Mouse (Mus musculus): Measurements from ENCODE around the gene Hoxc4.

Gene Hoxc4

GRCm38 (mm10) chr15:103014166-103015008 lies 4.3 kb upstream of the Hoxc4 start:
- DNase-seq: no peak

- DNase-seq: no peak
Measured at GRCm38 (mm10) chr15:103015009-103015399, 3.7 kb upstream of the Hoxc4 start.

- no peak for DNase-seq
Measured at GRCm38 (mm10) chr15:103015406-103016166, 3.1 kb upstream of the Hoxc4 start.

DNA sequence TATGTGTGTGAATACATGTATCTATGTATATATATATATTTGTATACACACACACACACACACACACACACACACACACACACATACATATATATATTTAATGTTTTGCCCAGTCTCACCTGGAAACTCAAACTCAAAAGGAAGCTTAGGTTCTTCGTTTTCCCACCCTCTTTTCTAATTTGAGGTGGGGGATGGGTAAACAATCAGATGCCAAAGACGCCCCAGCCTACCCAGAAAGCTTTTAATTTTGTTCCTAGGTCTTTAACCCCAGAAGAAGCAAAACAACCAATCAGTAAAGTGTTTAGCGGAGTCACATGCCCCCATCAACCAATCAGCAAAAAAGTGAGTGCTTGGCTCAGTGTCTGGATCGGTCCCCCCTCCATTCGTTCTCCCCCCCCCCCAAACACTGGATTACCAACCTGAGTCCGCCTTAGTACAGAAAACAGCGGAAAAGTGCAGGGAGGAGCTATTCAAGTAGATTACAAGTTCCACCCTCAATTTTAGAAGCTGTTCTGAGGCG lies 2.2 kb downstream of the Hoxc4 start:
- no peak for DNase-seq

GRCm38 (mm10) chr15:103021544-103021943 lies 2.8 kb downstream of the Hoxc4 start:
- no peak for DNase-seq

DNA sequence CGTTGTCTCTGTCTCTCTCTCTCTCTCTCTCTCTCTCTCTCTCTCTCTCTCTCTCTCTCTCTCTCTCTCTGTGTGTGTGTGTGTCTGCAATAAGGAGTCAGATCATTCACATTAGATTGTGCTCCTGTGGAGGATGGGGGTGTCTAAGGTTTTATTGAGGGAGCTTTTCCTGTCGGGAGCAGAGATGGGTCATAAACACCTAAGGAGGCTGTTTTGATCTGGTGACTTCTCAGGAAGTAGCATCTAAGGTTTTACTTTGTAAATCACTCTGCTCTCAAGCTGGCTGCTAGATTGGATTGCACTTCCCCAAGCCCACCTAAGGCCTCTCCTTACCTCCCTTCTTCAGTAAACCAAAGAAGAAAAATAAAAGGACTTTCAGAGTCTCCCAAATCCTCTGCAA lies 5.4 kb downstream of the Hoxc4 start:
- no peak for DNase-seq

DNA sequence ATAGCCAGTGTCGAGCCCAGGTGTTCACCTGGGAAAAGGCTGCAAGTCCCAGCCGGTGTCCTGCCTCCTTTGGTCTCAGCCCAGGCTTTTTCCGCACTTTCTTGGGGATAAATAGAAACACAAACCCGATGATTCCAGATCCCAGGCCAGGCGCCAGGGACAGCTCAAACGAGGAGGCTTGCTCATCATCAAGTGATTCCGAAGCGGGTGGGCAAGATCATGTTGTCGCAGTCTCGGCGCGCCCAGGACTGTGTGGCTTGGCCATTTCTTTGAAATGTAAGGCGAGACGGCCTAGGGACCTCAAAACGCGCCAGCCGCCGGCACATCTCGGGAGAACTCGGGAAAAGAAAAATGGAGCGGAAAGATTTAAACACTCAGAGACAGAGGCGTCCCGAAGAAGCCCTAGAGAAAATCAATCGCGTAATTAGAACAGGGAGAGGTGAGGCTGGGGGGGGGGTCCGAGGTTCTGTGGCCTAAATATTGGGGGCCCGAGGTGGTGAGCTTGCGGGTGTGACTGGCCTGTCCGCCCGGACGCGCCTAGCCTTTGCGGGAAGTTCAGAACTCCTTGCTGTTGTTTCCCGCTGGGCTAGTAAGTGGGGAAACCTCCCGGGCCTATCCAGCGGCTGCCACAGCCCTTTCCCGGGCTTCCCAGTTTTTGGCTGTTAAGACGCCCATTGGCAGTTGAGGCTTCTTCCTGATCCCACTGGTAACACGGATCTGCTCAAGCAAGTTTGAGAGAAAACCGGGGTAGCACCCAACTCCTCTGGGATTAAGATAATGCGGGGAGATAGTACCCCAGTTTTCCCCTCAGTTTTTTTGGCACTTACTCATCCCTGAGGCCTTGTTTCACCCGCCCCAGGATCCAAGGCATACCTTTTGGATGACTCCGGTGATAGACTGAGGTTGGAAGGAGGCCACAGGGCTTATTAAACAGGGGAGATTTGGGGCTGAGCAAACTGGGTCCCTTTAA lies 8.8 kb downstream of the Hoxc4 start:
- no peak for DNase-seq

DNA sequence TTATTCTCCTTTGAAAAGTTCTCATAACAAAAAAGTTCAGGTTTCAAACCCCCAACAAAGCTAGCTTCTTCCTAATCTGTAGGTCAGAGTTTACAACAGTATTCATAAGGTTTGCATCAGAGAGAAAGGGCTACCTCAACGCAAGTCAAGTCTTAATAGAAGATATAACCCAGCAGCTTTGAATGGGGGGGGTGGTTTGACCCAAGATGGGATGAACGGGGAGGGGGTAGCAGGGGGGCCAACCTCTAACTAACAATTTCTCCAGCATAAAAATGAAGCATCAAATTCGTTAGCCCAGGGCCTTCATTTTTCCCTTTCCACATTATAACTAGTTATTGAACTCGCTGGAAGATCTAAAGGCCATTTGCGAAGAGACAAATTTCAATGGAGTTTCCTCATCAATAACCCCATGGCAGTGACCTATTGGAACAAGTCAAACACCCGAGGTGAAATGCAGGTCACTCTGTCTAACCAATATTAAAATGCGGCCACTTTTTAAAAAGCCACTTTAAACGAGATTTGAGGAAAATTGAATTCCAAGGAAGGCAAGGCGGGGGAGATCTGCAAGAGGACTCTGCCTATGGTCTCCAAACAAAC lies 10.3 kb downstream of the Hoxc4 start:
- DNase-seq: no peak

DNA sequence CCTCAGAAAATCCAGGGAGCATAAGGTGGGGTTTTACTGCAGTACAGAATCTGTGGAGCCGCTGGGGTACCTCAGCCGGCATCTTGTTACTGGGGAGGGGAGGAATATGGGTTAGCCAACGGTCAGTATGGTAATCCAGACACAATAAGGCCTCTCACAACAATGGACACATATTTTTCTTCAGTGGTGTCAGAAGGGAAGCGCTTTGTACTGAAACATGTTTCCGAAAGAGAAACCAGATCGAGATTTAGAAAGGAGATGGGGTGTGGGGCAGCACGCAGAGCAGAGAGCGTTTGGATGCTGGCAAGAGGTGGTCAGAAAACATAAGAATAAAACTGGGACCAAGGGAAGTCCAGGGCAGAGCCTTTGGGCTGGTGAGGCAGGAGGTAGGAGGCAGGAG lies 11.4 kb downstream of the Hoxc4 start:
- DNase-seq: no peak

GRCm38 (mm10) chr15:103032167-103032566 lies 13.4 kb downstream of the Hoxc4 start:
- no peak for DNase-seq

DNA sequence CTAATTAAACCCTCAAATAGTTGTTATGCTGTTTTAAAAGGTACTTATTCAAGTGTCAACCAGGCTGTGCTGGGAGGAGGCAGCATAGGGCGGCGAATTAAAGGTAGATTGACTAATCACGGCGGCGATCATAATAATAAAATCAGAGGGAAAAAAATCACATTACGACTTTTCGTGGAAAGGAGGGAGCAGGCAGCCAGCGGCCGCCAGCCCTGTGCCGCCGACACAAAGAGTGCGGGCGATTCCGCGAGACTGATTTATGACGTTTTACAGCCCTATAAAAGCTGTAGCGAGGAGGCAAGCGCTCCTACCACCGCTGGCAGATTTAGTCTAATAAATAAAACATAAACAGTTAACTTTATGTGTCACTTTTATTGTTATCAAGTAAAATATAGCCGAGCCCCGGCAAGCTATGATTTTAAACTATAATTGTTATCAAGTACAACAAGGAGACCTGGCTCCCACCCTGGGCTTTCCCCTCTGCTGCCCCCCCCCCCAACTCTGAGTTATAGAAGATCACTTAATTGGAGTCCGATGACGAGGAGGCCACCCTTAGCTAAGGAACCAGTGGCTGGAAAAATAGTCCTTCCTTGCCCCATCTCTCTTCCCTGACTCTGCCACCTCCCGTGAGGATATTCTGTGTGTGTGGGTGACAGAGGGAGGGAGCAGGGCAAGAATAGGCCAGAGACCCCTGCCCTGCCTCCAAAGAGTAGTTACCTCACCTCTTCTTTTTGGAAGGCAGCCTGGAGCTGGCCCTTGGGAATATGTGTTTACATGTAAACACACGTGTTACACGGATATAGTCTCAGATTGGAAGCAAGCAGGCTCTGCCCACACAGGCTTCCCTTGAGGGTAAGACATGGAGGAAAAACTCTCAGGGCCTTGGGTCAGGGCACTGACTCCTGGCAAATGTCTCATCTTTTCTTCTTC lies 14.2 kb downstream of the Hoxc4 start:
- no peak for DNase-seq

GRCm38 (mm10) chr15:103034043-103034806 lies 15.5 kb downstream of the Hoxc4 start:
- DNase-seq: no peak

DNA sequence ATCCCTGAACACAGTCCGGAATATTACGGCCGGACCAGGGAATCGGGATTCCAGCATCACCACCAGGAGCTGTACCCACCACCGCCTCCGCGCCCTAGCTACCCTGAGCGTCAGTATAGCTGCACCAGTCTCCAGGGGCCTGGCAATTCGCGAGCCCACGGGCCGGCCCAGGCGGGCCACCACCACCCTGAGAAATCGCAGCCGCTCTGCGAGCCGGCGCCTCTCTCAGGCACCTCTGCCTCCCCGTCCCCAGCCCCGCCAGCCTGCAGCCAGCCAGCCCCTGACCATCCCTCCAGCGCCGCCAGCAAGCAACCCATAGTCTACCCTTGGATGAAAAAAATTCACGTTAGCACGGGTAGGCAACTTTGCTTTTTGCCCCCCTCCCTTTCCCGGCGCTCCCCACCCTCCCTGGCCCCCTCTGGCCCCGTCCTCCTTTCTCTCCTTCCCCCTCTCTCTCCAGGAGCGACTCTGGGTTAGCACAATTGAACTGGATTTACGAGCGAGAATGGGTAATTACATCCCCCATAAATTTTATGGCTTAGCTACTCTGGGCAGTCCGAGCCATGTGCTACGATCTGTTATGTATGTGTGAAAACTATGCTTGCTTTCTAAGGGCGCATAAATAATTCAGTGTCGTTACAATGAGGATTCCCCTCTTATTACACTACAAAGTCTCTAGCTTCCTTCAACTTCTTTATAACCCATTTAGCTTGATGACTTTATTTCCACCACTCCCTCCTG lies 16.2 kb downstream of the Hoxc4 start:
- no peak for DNase-seq

DNA sequence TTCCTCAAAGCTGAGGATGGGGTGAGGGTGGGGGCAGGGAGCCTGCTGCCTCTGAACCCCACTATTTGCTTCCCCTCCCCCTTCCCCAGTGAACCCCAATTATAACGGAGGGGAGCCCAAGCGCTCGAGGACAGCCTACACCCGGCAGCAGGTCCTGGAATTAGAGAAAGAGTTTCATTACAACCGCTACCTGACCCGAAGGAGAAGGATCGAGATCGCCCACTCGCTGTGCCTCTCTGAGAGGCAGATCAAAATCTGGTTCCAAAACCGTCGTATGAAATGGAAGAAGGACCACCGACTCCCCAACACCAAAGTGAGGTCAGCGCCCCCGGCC lies 16.8 kb downstream of the Hoxc4 start:
- DNase-seq: no peak

DNA sequence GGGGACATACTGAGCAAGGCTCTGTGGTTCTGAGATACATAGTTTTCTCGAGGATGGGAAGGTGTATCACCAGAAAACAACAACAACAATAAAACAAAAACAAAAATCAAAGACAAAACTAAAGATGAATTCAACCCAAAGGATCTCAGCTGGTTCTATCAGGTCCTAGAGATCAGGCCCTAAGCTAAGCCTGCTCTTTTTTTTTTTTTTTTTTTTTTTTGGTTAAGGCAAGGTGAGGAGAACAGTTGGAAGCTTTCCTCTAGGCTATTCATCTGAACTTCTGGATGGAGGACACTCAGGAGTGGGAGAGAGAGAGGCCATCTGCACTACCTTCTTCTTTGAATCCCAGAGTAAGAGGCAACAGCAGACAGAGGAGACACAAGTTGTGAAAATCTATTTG lies 18.8 kb downstream of the Hoxc4 start:
- no peak for DNase-seq

GRCm38 (mm10) chr15:103038701-103039480 lies 20.2 kb downstream of the Hoxc4 start:
- no peak for DNase-seq

DNA sequence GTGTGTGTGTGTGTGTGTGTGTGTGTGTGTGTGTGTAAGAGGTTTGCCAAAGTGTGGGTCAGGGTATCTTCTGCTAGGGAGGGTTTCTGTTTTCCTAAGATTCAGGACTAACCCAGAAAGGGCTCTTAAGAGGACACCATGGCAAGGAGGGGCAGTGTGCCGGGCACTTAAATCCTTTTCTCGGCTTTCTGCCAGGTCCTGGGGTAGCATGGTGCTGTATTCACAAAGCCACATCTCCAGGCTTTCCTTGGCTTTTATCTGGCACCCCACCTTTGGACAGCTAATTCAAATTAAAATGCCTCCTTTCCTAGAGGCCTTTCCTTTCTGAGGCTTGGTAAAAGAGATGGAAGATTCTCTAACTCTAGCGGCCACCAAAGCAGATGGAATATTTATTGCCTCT lies 20.9 kb downstream of the Hoxc4 start:
- no peak for DNase-seq

DNA sequence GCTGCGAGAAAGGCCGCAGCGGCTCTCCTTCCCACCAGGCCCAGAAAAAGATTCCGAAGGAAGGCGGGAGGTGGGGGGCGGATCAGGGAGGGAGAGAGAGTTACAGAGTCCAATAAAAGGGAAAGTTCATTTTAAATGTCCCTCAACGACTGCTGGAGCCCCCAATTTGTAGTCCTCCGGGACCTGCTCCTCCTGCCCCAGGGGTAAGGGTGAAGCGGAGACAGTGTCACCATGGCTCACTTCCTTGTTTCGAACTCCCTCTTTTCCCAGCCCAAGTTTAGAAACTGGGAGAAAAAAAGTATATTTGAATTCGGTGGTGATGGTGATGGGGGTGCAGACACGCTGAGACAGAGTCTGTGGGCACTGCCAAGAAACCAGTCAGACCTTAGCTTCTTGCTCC lies 21.9 kb downstream of the Hoxc4 start:
- no peak for DNase-seq

- no peak for DNase-seq
Measured at GRCm38 (mm10) chr15:103041613-103042012, 22.9 kb downstream of the Hoxc4 start.
